Mouse (Mus musculus) testis, adult 2 months (tissue): ENCODE data around the gene Sowahd.

Experiments used
- CTCF ChIP-seq: fragments of 200-500 bp; IDR thresholded peaks from 2 replicates; pipeline ENCODE4 v1.5.1; 2012; ENCODE audit warnings: low read depth, mild to moderate bottlenecking, inconsistent platforms, low read length, moderate library complexity; ENCODE audit not compliant: control insufficient read depth, insufficient read depth, insufficient replicate concordance
- POLR2A ChIP-seq: fragments of 200-500 bp; IDR thresholded peaks from 2 replicates; pipeline ENCODE4 v1.6.1; 2012; ENCODE audit warnings: low read depth, mild to moderate bottlenecking, inconsistent platforms, low read length, moderate library complexity; ENCODE audit not compliant: control insufficient read depth

DNA sequence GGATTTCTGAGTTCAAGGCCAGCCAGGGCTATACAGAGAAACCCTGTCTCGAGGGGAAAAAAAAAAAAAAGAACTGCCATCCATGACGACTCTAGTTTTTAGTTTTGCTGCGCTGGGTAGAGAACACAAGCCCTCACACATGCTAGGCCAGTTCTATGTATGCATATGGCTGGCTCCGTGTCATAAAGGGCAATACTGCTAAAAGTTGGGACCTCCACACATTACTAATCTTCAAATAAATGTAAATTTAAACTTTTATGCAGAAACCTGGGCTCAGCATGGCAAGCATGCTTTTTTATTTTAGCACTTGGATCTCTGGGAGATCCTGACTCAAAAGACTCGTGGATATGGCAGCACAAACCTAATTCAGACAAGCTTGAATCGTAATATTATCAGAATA is 32.5 kb downstream of the Sowahd start:
- no peak for TF ChIP-seq CTCF
- no peak for TF ChIP-seq POLR2A
